Mouse (Mus musculus): Measurements from ENCODE around the gene Olfr544. TPM values are rescaled to one million over a fixed set of nuclear protein-coding genes. Genes with fewer than 3 reads are reported as not detected.
"Not testable (repeated sequence)": the region's sequence is repeated elsewhere in the genome, so short reads cannot be mapped to it uniquely, and the experiment has no call there.

The Olfr544 gene
- polyA plus RNA-seq, 1 experiment from 2014 or later: 0.05 TPM

DNA sequence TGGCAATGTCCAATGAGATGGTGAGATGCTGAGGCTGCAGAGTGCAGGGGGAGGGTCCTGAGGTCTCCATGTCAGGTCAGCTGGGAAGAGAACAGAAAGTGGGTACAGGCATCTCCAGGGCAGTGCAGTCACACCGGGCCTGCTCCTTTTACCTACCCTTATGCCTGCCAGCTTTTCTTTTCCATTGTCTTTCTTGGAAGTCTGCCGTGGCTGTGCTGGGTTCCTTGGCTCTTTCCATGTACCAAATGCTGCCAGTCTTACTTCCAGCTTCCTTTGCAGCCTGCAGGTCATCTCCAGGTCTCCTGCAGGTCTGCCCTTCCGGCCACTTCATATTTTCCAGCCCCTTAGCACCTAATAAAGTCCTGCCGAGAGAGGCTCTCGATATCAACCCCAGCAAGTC is 13.9 kb upstream of the Olfr544 start:
- Histone ChIP-seq H3K9ac (ENCODE audit: low read depth, low read length) (no peak overlapping the region), H3K27ac (no peak overlapping the region), H3K4me3 (replicated peaks; ENCODE audit: low read depth, low read length) (no peak overlapping the region), H3K27me3 (ENCODE audit: insufficient read depth, low read length) (no peaks in the 10 kb centered on the region), H3K9me3 (replicated peaks; ENCODE audit: low read length) (no peaks in the 10 kb centered on the region), H3K36me3 (ENCODE audit: insufficient read depth, low read length) (no peaks in the 10 kb centered on the region), H3K4me1 (replicated peaks; ENCODE audit: insufficient read depth, low read length) (no peaks in the 10 kb centered on the region), H3K4me2 (ENCODE audit: low read length) (no peak overlapping the region)
- WGBS: 71% methylated on average over 5 of the region's 5 CpGs
- TF ChIP-seq CTCF (IDR thresholded peaks at IDR 0.05; ENCODE audit: low read depth): no peak
- no peak for ATAC-seq (replicated peaks; ENCODE audit: low FRiP score, low read depth)
- DNase-seq (ENCODE audit: low spot score): no peak

DNA sequence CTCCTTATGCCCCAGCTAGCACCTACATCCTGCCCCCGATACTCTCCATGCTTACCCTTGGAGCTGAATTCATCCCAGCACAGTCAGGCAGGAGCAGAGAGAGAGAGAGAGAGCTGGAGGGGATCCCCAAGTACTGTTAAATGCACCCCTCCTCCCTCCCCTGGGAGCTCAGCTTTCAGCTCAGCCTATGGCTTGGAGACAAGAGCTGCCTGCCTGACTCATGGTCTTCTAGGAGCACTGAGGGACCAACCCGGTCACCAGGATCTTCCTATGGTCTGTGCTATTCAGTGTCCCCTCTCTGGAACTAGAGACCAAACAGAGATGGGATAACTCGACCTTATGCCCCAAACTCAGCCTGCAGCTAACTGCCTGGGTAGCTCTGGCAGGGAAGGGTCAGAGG is 11.4 kb upstream of the Olfr544 start, which contains the start of gene Olfr545:
Olfr545 (minus strand) TSS at position 101 of the 400 bp plus-strand sequence.
- H3K4me1 ChIP-seq (replicated peaks; ENCODE audit: insufficient read depth, low read length): no peaks in the 10 kb centered on the region
- TF ChIP-seq CTCF (IDR thresholded peaks at IDR 0.05; ENCODE audit: low read depth): no peak
- H3K4me3 ChIP-seq (replicated peaks; ENCODE audit: low read depth, low read length): no peak within 1 kb of the TSS
- no peak within 1 kb of the TSS for H3K27ac ChIP-seq
- H3K9me3 ChIP-seq (replicated peaks; ENCODE audit: low read length): no peaks in the 10 kb centered on the region
- WGBS: 71% methylated on average over 3 of the region's 3 CpGs
- ATAC-seq (replicated peaks; ENCODE audit: low FRiP score, low read depth): no peak
- H3K9ac ChIP-seq (ENCODE audit: low read depth, low read length): no peak within 1 kb of the TSS
- no peak for DNase-seq (ENCODE audit: low spot score)
- H3K27me3 ChIP-seq (ENCODE audit: insufficient read depth, low read length): no peaks in the 10 kb centered on the region
- no peak within 1 kb of the TSS for H3K4me2 ChIP-seq (ENCODE audit: low read length)
- H3K36me3 ChIP-seq (ENCODE audit: insufficient read depth, low read length): no peaks in the 10 kb centered on the region

DNA sequence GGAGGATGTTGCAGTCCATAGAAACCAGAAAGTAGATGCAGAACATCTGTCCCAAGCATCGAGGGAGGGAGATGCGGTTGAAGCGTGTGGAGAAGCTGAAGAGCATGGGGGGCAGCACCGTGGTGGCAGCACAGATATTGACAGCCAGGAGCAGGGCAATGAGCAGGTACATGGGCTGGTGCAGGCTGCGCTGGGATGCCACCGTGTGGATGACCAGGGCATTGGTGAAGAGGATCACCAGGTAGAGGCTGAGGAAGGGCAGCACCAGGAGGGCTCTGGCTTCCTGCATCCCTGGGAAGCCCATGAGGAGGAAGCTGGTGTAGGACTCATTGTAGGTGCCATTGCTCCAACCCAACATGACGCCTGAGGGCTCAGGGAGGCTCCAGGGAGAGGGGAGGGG is 6.3 kb upstream of the Olfr544 start:
- not testable (repeated sequence) for H3K36me3 ChIP-seq (ENCODE audit: insufficient read depth, low read length); H3K4me3 ChIP-seq (replicated peaks; ENCODE audit: low read depth, low read length); H3K4me2 ChIP-seq (ENCODE audit: low read length); H3K27ac ChIP-seq; H3K4me1 ChIP-seq (replicated peaks; ENCODE audit: insufficient read depth, low read length); H3K9ac ChIP-seq (ENCODE audit: low read depth, low read length); ATAC-seq (replicated peaks; ENCODE audit: low FRiP score, low read depth); H3K9me3 ChIP-seq (replicated peaks; ENCODE audit: low read length); DNase-seq (ENCODE audit: low spot score); H3K27me3 ChIP-seq (ENCODE audit: insufficient read depth, low read length)
- WGBS: 59% methylated on average over 5 of the region's 7 CpGs

DNA sequence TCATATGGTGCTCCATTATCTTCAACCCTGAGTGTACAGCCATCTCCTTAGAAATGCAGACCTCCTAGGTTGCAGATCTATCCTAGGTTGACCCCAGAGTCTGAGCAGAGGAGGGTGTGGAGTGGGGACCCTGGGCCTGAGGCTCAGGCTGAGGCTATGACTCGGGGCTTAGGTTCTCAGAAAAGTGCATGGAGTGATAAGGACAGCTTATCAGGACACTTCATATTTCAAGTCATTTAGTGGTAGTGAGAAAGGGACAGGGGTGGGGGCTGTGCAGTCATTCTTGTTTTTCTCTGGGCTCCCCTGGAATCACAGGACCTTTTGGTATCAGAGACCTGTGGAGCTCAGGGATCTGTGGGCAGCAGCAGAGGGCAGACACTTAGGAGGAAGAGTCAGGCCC is 2.0 kb downstream of the Olfr544 start:
- H3K27ac ChIP-seq: no peak overlapping the region
- DNase-seq (ENCODE audit: low spot score) (no peak), ATAC-seq (replicated peaks; ENCODE audit: low FRiP score, low read depth) (no peak)
- H3K4me3 ChIP-seq (replicated peaks; ENCODE audit: low read depth, low read length): no peak overlapping the region
- no peak overlapping the region for H3K9ac ChIP-seq (ENCODE audit: low read depth, low read length)
- 57% methylated on average over 1 of the region's 1 CpGs for WGBS
- no peaks in the 10 kb centered on the region for H3K4me1 ChIP-seq (replicated peaks; ENCODE audit: insufficient read depth, low read length)
- H3K27me3 ChIP-seq (ENCODE audit: insufficient read depth, low read length): no peaks in the 10 kb centered on the region
- H3K4me2 ChIP-seq (ENCODE audit: low read length): no peak overlapping the region
- TF ChIP-seq CTCF (IDR thresholded peaks at IDR 0.05; ENCODE audit: low read depth): no peak
- H3K9me3 ChIP-seq (replicated peaks; ENCODE audit: low read length): no peaks in the 10 kb centered on the region
- no peaks in the 10 kb centered on the region for H3K36me3 ChIP-seq (ENCODE audit: insufficient read depth, low read length)

DNA sequence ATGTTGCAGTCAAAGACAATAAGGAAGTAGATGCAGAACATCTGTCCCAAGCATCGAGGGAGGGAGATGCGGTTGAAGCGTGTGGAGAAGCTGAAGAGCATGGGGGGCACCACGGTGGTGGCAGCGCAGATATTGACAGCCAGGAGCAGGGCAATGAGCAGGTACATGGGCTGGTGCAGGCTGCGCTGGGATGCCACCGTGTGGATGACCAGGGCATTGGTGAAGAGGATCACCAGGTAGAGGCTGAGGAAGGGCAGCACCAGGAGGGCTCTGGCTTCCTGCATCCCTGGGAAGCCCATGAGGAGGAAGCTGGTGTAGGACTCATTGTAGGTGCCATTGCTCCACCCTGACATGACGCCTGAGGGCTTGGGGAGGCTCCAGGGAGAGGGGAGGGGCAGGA is 3.3 kb downstream of the Olfr544 start:
- H3K4me1 ChIP-seq (replicated peaks; ENCODE audit: insufficient read depth, low read length); H3K4me2 ChIP-seq (ENCODE audit: low read length); ATAC-seq (replicated peaks; ENCODE audit: low FRiP score, low read depth); H3K9me3 ChIP-seq (replicated peaks; ENCODE audit: low read length); H3K4me3 ChIP-seq (replicated peaks; ENCODE audit: low read depth, low read length); DNase-seq (ENCODE audit: low spot score); H3K27me3 ChIP-seq (ENCODE audit: insufficient read depth, low read length); H3K9ac ChIP-seq (ENCODE audit: low read depth, low read length); H3K36me3 ChIP-seq (ENCODE audit: insufficient read depth, low read length); H3K27ac ChIP-seq: not testable (repeated sequence)
- 80% methylated on average over 7 of the region's 8 CpGs for WGBS

DNA sequence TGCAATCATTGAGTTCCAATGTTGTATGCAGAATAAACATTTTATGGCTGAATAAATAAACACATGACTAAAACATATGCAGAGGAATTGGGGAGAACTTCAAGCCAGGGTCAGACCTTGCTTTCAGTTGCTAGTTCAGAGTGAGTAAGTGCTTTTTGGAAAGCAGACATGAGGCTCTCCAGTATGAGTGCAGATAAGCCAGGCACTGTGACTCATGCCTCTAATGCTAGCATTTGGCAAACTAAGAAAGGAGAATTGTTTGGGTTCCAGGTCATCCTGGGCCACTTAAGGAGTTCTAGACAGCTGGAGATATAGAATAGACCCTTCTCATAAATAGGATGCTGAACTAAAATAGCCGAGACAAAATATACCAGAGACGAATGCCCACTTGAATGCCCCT is 4.4 kb downstream of the Olfr544 start:
- TF ChIP-seq CTCF (IDR thresholded peaks at IDR 0.05; ENCODE audit: low read depth): no peak
- H3K4me3 ChIP-seq (replicated peaks; ENCODE audit: low read depth, low read length): no peak overlapping the region
- DNase-seq (ENCODE audit: low spot score) (no peak), ATAC-seq (replicated peaks; ENCODE audit: low FRiP score, low read depth) (no peak)
- H3K4me2 ChIP-seq (ENCODE audit: low read length): no peak overlapping the region
- no peak overlapping the region for H3K9ac ChIP-seq (ENCODE audit: low read depth, low read length)
- no peaks in the 10 kb centered on the region for H3K9me3 ChIP-seq (replicated peaks; ENCODE audit: low read length)
- no peaks in the 10 kb centered on the region for H3K36me3 ChIP-seq (ENCODE audit: insufficient read depth, low read length)
- 89% methylated on average over 2 of the region's 2 CpGs for WGBS
- no peaks in the 10 kb centered on the region for H3K27me3 ChIP-seq (ENCODE audit: insufficient read depth, low read length)
- H3K27ac ChIP-seq: no peak overlapping the region
- 0 out of 2 replicates have a peak, but pooled peaks cover 6% of the 10 kb centered on the region for H3K4me1 ChIP-seq (replicated peaks; ENCODE audit: insufficient read depth, low read length)

DNA sequence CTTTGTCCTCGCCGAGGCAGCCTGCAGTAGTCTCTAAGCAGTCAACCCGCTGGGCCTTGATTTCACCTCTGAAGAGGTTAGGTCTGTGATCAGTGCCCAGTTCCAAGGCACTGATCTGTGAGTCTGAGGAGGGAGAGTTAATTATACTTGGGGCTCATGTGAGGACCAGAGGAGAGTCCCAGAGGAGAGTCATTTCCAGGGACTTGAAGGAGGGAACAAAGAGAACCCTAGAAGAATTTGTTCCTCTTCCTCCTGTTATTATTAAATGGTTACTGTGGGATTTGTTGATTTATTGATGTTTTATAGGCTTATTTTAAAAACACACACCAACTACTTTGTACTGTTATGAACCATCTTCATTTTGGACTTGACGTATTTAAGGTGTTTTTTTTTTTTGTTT is 6.5 kb downstream of the Olfr544 start, which contains the start of gene Olfr543:
Olfr543 (minus strand) TSS at position 101 of the 400 bp plus-strand sequence.
- Histone ChIP-seq H3K4me2 (ENCODE audit: low read length) (no peak within 1 kb of the TSS), H3K27me3 (ENCODE audit: insufficient read depth, low read length) (no peaks in the 10 kb centered on the region), H3K9ac (ENCODE audit: low read depth, low read length) (no peak within 1 kb of the TSS), H3K27ac (no peak within 1 kb of the TSS), H3K36me3 (ENCODE audit: insufficient read depth, low read length) (no peaks in the 10 kb centered on the region), H3K9me3 (replicated peaks; ENCODE audit: low read length) (no peaks in the 10 kb centered on the region), H3K4me3 (replicated peaks; ENCODE audit: low read depth, low read length) (no peak within 1 kb of the TSS), H3K4me1 (replicated peaks; ENCODE audit: insufficient read depth, low read length) (0 out of 2 replicates have a peak, but pooled peaks cover 6% of the 10 kb centered on the region)
- 90% methylated on average over 4 of the region's 4 CpGs for WGBS
- TF ChIP-seq CTCF (IDR thresholded peaks at IDR 0.05; ENCODE audit: low read depth): no peak
- DNase-seq (ENCODE audit: low spot score) (no peak), ATAC-seq (replicated peaks; ENCODE audit: low FRiP score, low read depth) (no peak)

All from kidney, postnatal 0 days (tissue).